Mouse (Mus musculus): ENCODE measurements around the gene Exoc6b. TPM values are rescaled to one million over a fixed set of nuclear protein-coding genes. Genes with fewer than 3 reads are reported as not detected.

Exoc6b gene
- polyA plus RNA-seq, 1 experiment from 2014 or later, result 11.7 TPM

- Histone ChIP-seq H3K4me3 (ENCODE audit: low read depth, low read length) (no peak overlapping the region), H3K9ac (ENCODE audit: low read length) (no peak overlapping the region), H3K27me3 (ENCODE audit: control insufficient read depth, insufficient read depth, low read length) (no peaks in the 10 kb centered on the region), H3K4me2 (replicated peaks; ENCODE audit: low read depth) (no peak overlapping the region), H3K9me3 (ENCODE audit: control insufficient read depth, low read length) (no peaks in the 10 kb centered on the region), H3K4me1 (replicated peaks; ENCODE audit: control insufficient read depth, insufficient read depth) (no peaks in the 10 kb centered on the region), H3K36me3 (ENCODE audit: control insufficient read depth, insufficient read depth, low read length) (no peaks in the 10 kb centered on the region), H3K27ac (replicated peaks) (no peak overlapping the region)
- TF ChIP-seq EP300 (optimal IDR thresholded peaks at IDR 0.05) (no peak), CTCF (IDR thresholded peaks at IDR 0.05; ENCODE audit: low read depth) (peak; percentile 74)
- DNase-seq (ENCODE audit: low spot score) (no peak), ATAC-seq (ENCODE audit: low FRiP score, low TSS enrichment) (no peak)
- WGBS, result 22% methylated on average over 2 of the region's 2 CpGs
These were observed 52.3 kb downstream of the Exoc6b start for GRCm38 (mm10) chr6:85017011-85017410.

GRCm38 (mm10) chr6:85013906-85014305, 55.4 kb downstream of the Exoc6b start:
- no peak overlapping the region for H3K27ac ChIP-seq (replicated peaks)
- no peak for ATAC-seq (ENCODE audit: low FRiP score, low TSS enrichment)
- no peaks in the 10 kb centered on the region for H3K36me3 ChIP-seq (ENCODE audit: control insufficient read depth, insufficient read depth, low read length)
- no peaks in the 10 kb centered on the region for H3K27me3 ChIP-seq (ENCODE audit: control insufficient read depth, insufficient read depth, low read length)
- no peak for DNase-seq (ENCODE audit: low spot score)
- 64% methylated on average over 2 of the region's 2 CpGs for WGBS
- no peaks in the 10 kb centered on the region for H3K4me1 ChIP-seq (replicated peaks; ENCODE audit: control insufficient read depth, insufficient read depth)
- no peak overlapping the region for H3K4me2 ChIP-seq (replicated peaks; ENCODE audit: low read depth)
- TF ChIP-seq EP300 (optimal IDR thresholded peaks at IDR 0.05) (no peak), CTCF (IDR thresholded peaks at IDR 0.05; ENCODE audit: low read depth) (no peak)
- no peaks in the 10 kb centered on the region for H3K9me3 ChIP-seq (ENCODE audit: control insufficient read depth, low read length)
- H3K9ac ChIP-seq (ENCODE audit: low read length), result no peak overlapping the region
- no peak overlapping the region for H3K4me3 ChIP-seq (ENCODE audit: low read depth, low read length)

GRCm38 (mm10) chr6:85010397-85010796, 58.9 kb downstream of the Exoc6b start:
- WGBS, result 65% methylated on average over 2 of the region's 2 CpGs
- H3K27me3 ChIP-seq (ENCODE audit: control insufficient read depth, insufficient read depth, low read length), result no peaks in the 10 kb centered on the region
- H3K36me3 ChIP-seq (ENCODE audit: control insufficient read depth, insufficient read depth, low read length), result no peaks in the 10 kb centered on the region
- no peak overlapping the region for H3K4me3 ChIP-seq (ENCODE audit: low read depth, low read length)
- H3K4me2 ChIP-seq (replicated peaks; ENCODE audit: low read depth), result no peak overlapping the region
- no peak overlapping the region for H3K9ac ChIP-seq (ENCODE audit: low read length)
- no peaks in the 10 kb centered on the region for H3K9me3 ChIP-seq (ENCODE audit: control insufficient read depth, low read length)
- TF ChIP-seq CTCF (IDR thresholded peaks at IDR 0.05; ENCODE audit: low read depth) (no peak), EP300 (optimal IDR thresholded peaks at IDR 0.05) (no peak)
- no peak overlapping the region for H3K27ac ChIP-seq (replicated peaks)
- no peaks in the 10 kb centered on the region for H3K4me1 ChIP-seq (replicated peaks; ENCODE audit: control insufficient read depth, insufficient read depth)
- DNase-seq (ENCODE audit: low spot score) (no peak), ATAC-seq (ENCODE audit: low FRiP score, low TSS enrichment) (no peak)

GRCm38 (mm10) chr6:84995418-84995817, 73.9 kb downstream of the Exoc6b start:
- Histone ChIP-seq H3K36me3 (ENCODE audit: control insufficient read depth, insufficient read depth, low read length) (no peaks in the 10 kb centered on the region), H3K9me3 (ENCODE audit: control insufficient read depth, low read length) (no peaks in the 10 kb centered on the region), H3K4me3 (ENCODE audit: low read depth, low read length) (no peak overlapping the region), H3K27me3 (ENCODE audit: control insufficient read depth, insufficient read depth, low read length) (no peaks in the 10 kb centered on the region), H3K27ac (replicated peaks) (no peak overlapping the region), H3K4me2 (replicated peaks; ENCODE audit: low read depth) (no peak overlapping the region), H3K9ac (ENCODE audit: low read length) (no peak overlapping the region), H3K4me1 (replicated peaks; ENCODE audit: control insufficient read depth, insufficient read depth) (no peaks in the 10 kb centered on the region)
- TF ChIP-seq EP300 (optimal IDR thresholded peaks at IDR 0.05) (no peak), CTCF (IDR thresholded peaks at IDR 0.05; ENCODE audit: low read depth) (peak; percentile 28; the same call in 1 of the 2 replicates)
- no peak for DNase-seq (ENCODE audit: low spot score)
- ATAC-seq (ENCODE audit: low FRiP score, low TSS enrichment), result no peak

- H3K36me3 ChIP-seq (ENCODE audit: control insufficient read depth, insufficient read depth, low read length), result no peaks in the 10 kb centered on the region
- no peak overlapping the region for H3K9ac ChIP-seq (ENCODE audit: low read length)
- H3K9me3 ChIP-seq (ENCODE audit: control insufficient read depth, low read length), result no peaks in the 10 kb centered on the region
- H3K4me2 ChIP-seq (replicated peaks; ENCODE audit: low read depth), result no peak overlapping the region
- no peak overlapping the region for H3K27ac ChIP-seq (replicated peaks)
- H3K27me3 ChIP-seq (ENCODE audit: control insufficient read depth, insufficient read depth, low read length), result no peaks in the 10 kb centered on the region
- WGBS, result 30% methylated on average over 3 of the region's 3 CpGs
- H3K4me1 ChIP-seq (replicated peaks; ENCODE audit: control insufficient read depth, insufficient read depth), result no peaks in the 10 kb centered on the region
- no peak for TF ChIP-seq EP300 (optimal IDR thresholded peaks at IDR 0.05)
- no peak for DNase-seq (ENCODE audit: low spot score)
- ATAC-seq (ENCODE audit: low FRiP score, low TSS enrichment), result no peak
- no peak overlapping the region for H3K4me3 ChIP-seq (ENCODE audit: low read depth, low read length)
These were observed 92.7 kb downstream of the Exoc6b start for GRCm38 (mm10) chr6:84976563-84976971.

GRCm38 (mm10) chr6:84968531-84968930, 100.8 kb downstream of the Exoc6b start:
- Histone ChIP-seq H3K4me3 (ENCODE audit: low read depth, low read length) (no peak overlapping the region), H3K4me1 (replicated peaks; ENCODE audit: control insufficient read depth, insufficient read depth) (no peaks in the 10 kb centered on the region), H3K27me3 (ENCODE audit: control insufficient read depth, insufficient read depth, low read length) (no peaks in the 10 kb centered on the region), H3K4me2 (replicated peaks; ENCODE audit: low read depth) (no peak overlapping the region), H3K9ac (ENCODE audit: low read length) (no peak overlapping the region), H3K9me3 (ENCODE audit: control insufficient read depth, low read length) (no peaks in the 10 kb centered on the region), H3K36me3 (ENCODE audit: control insufficient read depth, insufficient read depth, low read length) (no peaks in the 10 kb centered on the region), H3K27ac (replicated peaks) (no peak overlapping the region)
- 82% methylated on average over 1 of the region's 1 CpGs for WGBS
- ATAC-seq (ENCODE audit: low FRiP score, low TSS enrichment), result no peak
- DNase-seq (ENCODE audit: low spot score), result no peak
- TF ChIP-seq CTCF (IDR thresholded peaks at IDR 0.05; ENCODE audit: low read depth) (no peak), EP300 (optimal IDR thresholded peaks at IDR 0.05) (no peak)

All from stomach, postnatal 0 days (tissue).